ENCODE assay signal across 8 mouse cellular contexts in the genomic region with DNA sequence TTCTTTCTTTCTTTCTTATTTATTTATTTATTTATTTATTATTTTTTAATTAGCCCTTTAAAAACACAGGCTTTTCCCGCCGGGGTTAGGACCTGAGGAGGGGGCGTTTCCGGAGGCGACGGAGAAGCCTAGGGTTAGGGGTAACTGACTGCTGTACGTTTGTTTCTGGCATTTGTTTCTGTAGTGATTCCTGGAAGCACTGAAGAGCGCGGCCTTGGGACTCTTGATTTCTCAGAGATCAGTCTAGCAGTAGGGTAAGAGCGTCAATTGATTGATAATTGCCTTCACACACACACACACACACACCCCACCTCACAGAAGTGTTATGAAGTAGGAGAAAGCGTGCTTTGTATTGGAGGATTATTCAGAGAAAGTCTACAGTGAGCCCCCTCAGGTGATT. TPM values are rescaled to one million over a fixed set of nuclear protein-coding genes. Genes with fewer than 3 reads are reported as not detected.
DNase-seq lines count a peak whose midpoint lies in the region; ATAC-seq and TF ChIP-seq lines count a peak whose summit lies in the region.

No protein-coding gene starts in this region.

- TF ChIP-seq POLR2A in spleen, adult 2 months (IDR thresholded peaks at IDR 0.05; ENCODE audit: low read depth, low read length) = no peak

- peak overlapping the region; percentile 84 for H3K9ac ChIP-seq in intestine, embryonic 14.5 days (ENCODE audit: low read length)
- H3K9ac ChIP-seq in neural tube, embryonic 14.5 days (replicated peaks; ENCODE audit: low read depth, low read length) = peak overlapping the region; percentile 89

- H3K27ac ChIP-seq in spleen, adult 2 months (ENCODE audit: insufficient read depth, low read length) = no peak overlapping the region
- no peak overlapping the region for H3K27ac ChIP-seq in intestine, embryonic 14.5 days (ENCODE audit: low read depth)
- H3K27ac ChIP-seq in neural tube, embryonic 14.5 days (ENCODE audit: low read depth, low read length) = no peak overlapping the region

- H3K4me3 ChIP-seq in spleen, adult 2 months (ENCODE audit: extremely low read depth, insufficient read depth, insufficient read length) = peak overlapping the region; percentile 88
- peak overlapping the region; percentile 88 for H3K4me3 ChIP-seq in intestine, embryonic 14.5 days (ENCODE audit: low read depth, low read length)
- H3K4me3 ChIP-seq in neural tube, embryonic 14.5 days (ENCODE audit: low read depth, low read length) = peak overlapping the region; percentile 95

- TF ChIP-seq CTCF in spleen, adult 2 months (IDR thresholded peaks at IDR 0.05; ENCODE audit: extremely low read depth, insufficient read depth, insufficient read length, insufficient replicate concordance) = no peak

- H3K4me2 ChIP-seq in intestine, embryonic 14.5 days (ENCODE audit: low read length) = peak overlapping the region; percentile 79
- H3K4me2 ChIP-seq in neural tube, embryonic 14.5 days (ENCODE audit: low read depth, low read length) = peak overlapping the region; percentile 76

- peaks cover 6% of the 10 kb centered on the region; the same call in 1 of the 2 replicates for H3K4me1 ChIP-seq in spleen, adult 2 months (ENCODE audit: control insufficient read depth, insufficient read depth, insufficient read length)
- H3K4me1 ChIP-seq in intestine, embryonic 14.5 days (replicated peaks; ENCODE audit: control insufficient read depth, insufficient read depth, low read length) = no peaks in the 10 kb centered on the region
- H3K4me1 ChIP-seq in neural tube, embryonic 14.5 days (ENCODE audit: control insufficient read depth, insufficient read depth, low read length) = peaks cover 7% of the 10 kb centered on the region

- WGBS in spleen, adult 2 months = 25% methylated on average over 11 of the region's 11 CpGs
- WGBS in intestine, embryonic 14.5 days = 5% methylated on average over 11 of the region's 11 CpGs
- WGBS in neural tube, embryonic 14.5 days = 7% methylated on average over 11 of the region's 11 CpGs

- no peaks in the 10 kb centered on the region for H3K27me3 ChIP-seq in spleen, adult 2 months (ENCODE audit: control insufficient read depth, insufficient read depth, low read length)
- H3K27me3 ChIP-seq in intestine, embryonic 14.5 days (replicated peaks; ENCODE audit: control insufficient read depth, insufficient read depth, low read length) = no peaks in the 10 kb centered on the region; the same call in 1 of the 2 replicates
- no peaks in the 10 kb centered on the region for H3K27me3 ChIP-seq in neural tube, embryonic 14.5 days (ENCODE audit: control insufficient read depth, insufficient read depth, low read length)

- DNase-seq in adrenal gland, postnatal 14 days = peak; percentile 22
- DNase-seq in adrenal gland, postnatal 4 days (ENCODE audit: low spot score in 2 of 2) = no peak
- DNase-seq in spleen, adult 2 months (ENCODE audit: low read depth in 1 of 2, low spot score in 2 of 2) = no peak
- DNase-seq in spleen, adult 12 weeks (ENCODE audit: low spot score) = no peak
- no peak for DNase-seq in intestine, embryonic 14.5 days (ENCODE audit: low spot score)
- DNase-seq in ovary, postnatal 10 days (ENCODE audit: low spot score) = no peak
- no peak for DNase-seq in adrenal gland, adult 8-10 months

- H3K9me3 ChIP-seq in intestine, embryonic 14.5 days (ENCODE audit: control insufficient read depth, low read length) = no peaks in the 10 kb centered on the region
- no peaks in the 10 kb centered on the region for H3K9me3 ChIP-seq in neural tube, embryonic 14.5 days (ENCODE audit: control insufficient read depth, low read length)

- peak; percentile 22; the same call in 1 of the 2 replicates for ATAC-seq in intestine, embryonic 14.5 days (replicated peaks; ENCODE audit: low FRiP score, low TSS enrichment, low read depth)
- ATAC-seq in neural tube, embryonic 14.5 days (ENCODE audit: low read depth) = peak; percentile 32

- no peaks in the 10 kb centered on the region for H3K36me3 ChIP-seq in spleen, adult 2 months (ENCODE audit: control insufficient read depth, insufficient read depth, low read length)
- H3K36me3 ChIP-seq in intestine, embryonic 14.5 days (ENCODE audit: control insufficient read depth, insufficient read depth, low read length) = peaks cover 3% of the 10 kb centered on the region; the same call in 1 of the 2 replicates
- no peaks in the 10 kb centered on the region for H3K36me3 ChIP-seq in neural tube, embryonic 14.5 days (ENCODE audit: control insufficient read depth, insufficient read depth, low read length)

RNA-seq across cellular contexts. Expression of a gene that starts 0.6 kb away (rescaled TPM):
- total RNA-seq in adrenal gland, postnatal 14 days (2021) = 15.3 and 17.5 TPM in 2 replicates
- total RNA-seq in adrenal gland, postnatal 4 days (2021) = 10 to 100 TPM; 25.9 to 30.6 TPM
- polyA plus RNA-seq in spleen, adult 2 months (2012; rRNA removed) = 1.1 and 1.3 TPM in 2 replicates
- 33.7 and 41.9 TPM in 2 replicates for polyA plus RNA-seq in intestine, embryonic 14.5 days (2014; fragmentation: Nextera tagmentation; extraction: Ambion mirVana)
- polyA plus RNA-seq in neural tube, embryonic 14.5 days (2014; fragmentation: Nextera tagmentation; extraction: Ambion mirVana) = 66.0 and 79.1 TPM in 2 replicates
- 10 to 100 TPM; 18.0 to 23.5 (median 21.1) TPM for total RNA-seq in adrenal gland, adult 8-10 months (2022)

RNA-seq across cellular contexts. Expression of a gene that starts 44.1 kb away (rescaled TPM):
- 2.6 and 5.3 TPM in 2 replicates for total RNA-seq in adrenal gland, postnatal 14 days (2021)
- total RNA-seq in adrenal gland, postnatal 4 days (2021) = 10 to 100 TPM in 1 of 2 experiments, 1 to 10 TPM in 1; 7.7 to 10.1 TPM
- polyA plus RNA-seq in spleen, adult 2 months (2012; rRNA removed) = 1.2 and 2.1 TPM in 2 replicates
- 2.3 and 5.5 TPM in 2 replicates for polyA plus RNA-seq in intestine, embryonic 14.5 days (2014; fragmentation: Nextera tagmentation; extraction: Ambion mirVana)
- 14.7 and 21.3 TPM in 2 replicates for polyA plus RNA-seq in neural tube, embryonic 14.5 days (2014; fragmentation: Nextera tagmentation; extraction: Ambion mirVana)
- total RNA-seq in adrenal gland, adult 8-10 months (2022) = 1 to 10 TPM; 1.2 to 9.3 (median 4.1) TPM

RNA-seq across cellular contexts. Expression of a gene that starts 46.0 kb away (rescaled TPM):
- 2.1 and 2.4 TPM in 2 replicates for total RNA-seq in adrenal gland, postnatal 14 days (2021)
- total RNA-seq in adrenal gland, postnatal 4 days (2021) = 1 to 10 TPM; 1.9 to 2.9 TPM
- 1.9 and 2.1 TPM in 2 replicates for polyA plus RNA-seq in spleen, adult 2 months (2012; rRNA removed)
- 0.77 and 2.5 TPM in 2 replicates for polyA plus RNA-seq in intestine, embryonic 14.5 days (2014; fragmentation: Nextera tagmentation; extraction: Ambion mirVana)
- polyA plus RNA-seq in neural tube, embryonic 14.5 days (2014; fragmentation: Nextera tagmentation; extraction: Ambion mirVana) = 0.39 and 0.43 TPM in 2 replicates
- 1 to 10 TPM; 1.6 to 2.6 (median 2.1) TPM for total RNA-seq in adrenal gland, adult 8-10 months (2022)

RNA-seq across cellular contexts. Expression of a gene that starts 46.1 kb away (rescaled TPM):
- 59.7 and 63.3 TPM in 2 replicates for total RNA-seq in adrenal gland, postnatal 14 days (2021)
- total RNA-seq in adrenal gland, postnatal 4 days (2021) = 10 to 100 TPM; 70.1 to 75.1 TPM
- polyA plus RNA-seq in spleen, adult 2 months (2012; rRNA removed) = 21.8 and 31.8 TPM in 2 replicates
- 93.9 and 101 TPM in 2 replicates for polyA plus RNA-seq in intestine, embryonic 14.5 days (2014; fragmentation: Nextera tagmentation; extraction: Ambion mirVana)
- 68.1 and 85.6 TPM in 2 replicates for polyA plus RNA-seq in neural tube, embryonic 14.5 days (2014; fragmentation: Nextera tagmentation; extraction: Ambion mirVana)
- 100 to 1,000 TPM; 104 to 125 (median 116) TPM for total RNA-seq in adrenal gland, adult 8-10 months (2022)
